Comparison of ENCODE assay signal across 8 mouse cellular contexts in the genomic region with DNA sequence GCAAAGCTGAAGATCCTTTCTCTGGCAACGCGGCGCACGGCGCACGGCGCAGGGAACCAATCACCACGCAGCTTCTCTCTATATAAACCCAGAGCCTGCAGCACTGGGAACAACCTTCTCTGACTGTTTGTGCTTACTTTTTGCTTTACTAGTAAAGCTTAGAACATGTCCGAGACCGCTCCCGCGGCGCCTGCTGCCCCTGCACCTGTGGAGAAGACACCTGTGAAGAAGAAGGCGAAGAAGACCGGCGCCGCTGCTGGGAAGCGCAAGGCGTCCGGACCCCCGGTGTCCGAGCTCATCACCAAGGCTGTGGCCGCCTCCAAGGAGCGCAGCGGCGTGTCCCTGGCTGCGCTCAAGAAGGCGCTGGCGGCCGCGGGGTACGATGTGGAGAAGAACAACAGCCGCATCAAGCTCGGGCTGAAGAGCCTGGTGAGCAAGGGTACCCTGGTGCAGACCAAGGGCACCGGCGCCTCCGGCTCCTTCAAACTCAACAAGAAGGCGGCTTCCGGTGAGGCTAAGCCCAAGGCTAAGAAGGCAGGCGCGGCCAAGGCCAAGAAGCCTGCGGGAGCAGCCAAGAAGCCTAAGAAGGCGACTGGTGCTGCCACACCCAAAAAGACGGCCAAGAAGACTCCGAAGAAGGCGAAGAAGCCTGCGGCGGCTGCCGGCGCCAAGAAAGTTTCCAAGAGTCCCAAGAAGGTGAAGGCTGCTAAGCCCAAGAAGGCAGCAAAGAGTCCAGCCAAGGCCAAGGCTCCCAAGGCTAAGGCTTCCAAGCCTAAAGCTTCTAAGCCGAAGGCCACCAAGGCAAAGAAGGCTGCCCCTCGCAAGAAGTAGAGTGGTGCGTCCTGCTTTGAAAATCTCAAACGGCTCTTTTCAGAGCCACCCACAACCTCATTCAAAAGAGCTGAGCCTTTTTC. TPM values are rescaled to one million over a fixed set of nuclear protein-coding genes. Genes with fewer than 3 reads are reported as not detected.
DNase-seq lines count a peak whose midpoint lies in the region; ATAC-seq and TF ChIP-seq lines count a peak whose summit lies in the region.

No protein-coding gene starts in this region.

- H3K9ac ChIP-seq in embryonic facial prominence, embryonic 14.5 days (ENCODE audit: low read depth, low read length), result peak overlapping the region; percentile 87
- H3K9ac ChIP-seq in heart, embryonic 11.5 days (ENCODE audit: low read depth, low read length), result peak overlapping the region; percentile 93
- peak overlapping the region; percentile 88 for H3K9ac ChIP-seq in kidney, postnatal 0 days (ENCODE audit: low read depth, low read length)
- H3K9ac ChIP-seq in liver, embryonic 14.5 days (replicated peaks), result peak overlapping the region; percentile 92
- H3K9ac ChIP-seq in stomach, embryonic 15.5 days, result peak overlapping the region; percentile 76

- 0% methylated on average over 49 of the region's 54 CpGs for WGBS in embryonic facial prominence, embryonic 14.5 days
- WGBS in heart, embryonic 11.5 days (ENCODE audit: insufficient replicate concordance), result under 1% methylated on average over 50 of the region's 54 CpGs
- under 1% methylated on average over 54 of the region's 54 CpGs for WGBS in kidney, postnatal 0 days
- under 1% methylated on average over 54 of the region's 54 CpGs for WGBS in liver, embryonic 14.5 days (ENCODE audit: insufficient replicate concordance)
- WGBS in stomach, embryonic 15.5 days, result under 1% methylated on average over 54 of the region's 54 CpGs

- peak overlapping the region; percentile 98 for H3K27ac ChIP-seq in embryonic facial prominence, embryonic 14.5 days (replicated peaks; ENCODE audit: low read depth, low read length)
- H3K27ac ChIP-seq in heart, embryonic 11.5 days (ENCODE audit: low read depth, low read length), result peak overlapping the region; percentile 98
- H3K27ac ChIP-seq in kidney, postnatal 0 days, result peak overlapping the region; percentile 98
- peak overlapping the region; percentile 95 for H3K27ac ChIP-seq in liver, embryonic 14.5 days
- peak overlapping the region; percentile 98 for H3K27ac ChIP-seq in stomach, embryonic 15.5 days

- DNase-seq in A20 (ENCODE audit: low read depth, low spot score), result peak; percentile 95
- peak; percentile 70 for DNase-seq in adrenal gland, postnatal 25 days
- peak; percentile 96 for DNase-seq in embryonic facial prominence, embryonic 14.5 days (ENCODE audit: low spot score)
- peak; percentile 94 for DNase-seq in kidney, postnatal 0 days (ENCODE audit: low spot score)
- DNase-seq in liver, embryonic 14.5 days (ENCODE audit: low read depth in 3 of 3, low spot score in 3 of 3), result peak; percentile 86 to 91 (median 87)
- DNase-seq in natural killer cell, adult 2 months (ENCODE audit: low spot score in 2 of 2), result peak; percentile 54 to 67

- H3K36me3 ChIP-seq in embryonic facial prominence, embryonic 14.5 days (ENCODE audit: control insufficient read depth, insufficient read depth, low read length), result no peaks in the 10 kb centered on the region
- no peaks in the 10 kb centered on the region for H3K36me3 ChIP-seq in heart, embryonic 11.5 days (ENCODE audit: control insufficient read depth, insufficient read depth, low read length)
- no peaks in the 10 kb centered on the region for H3K36me3 ChIP-seq in kidney, postnatal 0 days (ENCODE audit: insufficient read depth, low read length)
- H3K36me3 ChIP-seq in liver, embryonic 14.5 days (replicated peaks; ENCODE audit: control insufficient read depth, insufficient read depth, low read depth), result no peaks in the 10 kb centered on the region
- H3K36me3 ChIP-seq in stomach, embryonic 15.5 days, result no peaks in the 10 kb centered on the region

- TF ChIP-seq EP300 in liver, embryonic 14.5 days (IDR thresholded peaks at IDR 0.05; ENCODE audit: low read depth), result peak; percentile 79

- peak overlapping the region; percentile 97 for H3K4me2 ChIP-seq in embryonic facial prominence, embryonic 14.5 days (ENCODE audit: low read depth, low read length)
- peak overlapping the region; percentile 86 for H3K4me2 ChIP-seq in heart, embryonic 11.5 days
- peak overlapping the region; percentile 95 for H3K4me2 ChIP-seq in kidney, postnatal 0 days (ENCODE audit: low read length)
- H3K4me2 ChIP-seq in liver, embryonic 14.5 days (ENCODE audit: low read depth), result peak overlapping the region; percentile 79
- peak overlapping the region; percentile 89 for H3K4me2 ChIP-seq in stomach, embryonic 15.5 days

- peaks cover 14% of the 10 kb centered on the region; the same call in 1 of the 2 replicates for H3K4me1 ChIP-seq in embryonic facial prominence, embryonic 14.5 days (ENCODE audit: control insufficient read depth, insufficient read depth, low read length)
- peaks cover 7% of the 10 kb centered on the region; the same call in 1 of the 2 replicates for H3K4me1 ChIP-seq in heart, embryonic 11.5 days (ENCODE audit: control insufficient read depth, insufficient read depth, low read length)
- H3K4me1 ChIP-seq in kidney, postnatal 0 days (replicated peaks; ENCODE audit: insufficient read depth, low read length), result no peaks in the 10 kb centered on the region
- peaks cover 16 to 28% of the 10 kb centered on the region in 2 experiments for H3K4me1 ChIP-seq in liver, embryonic 14.5 days (replicated peaks; ENCODE audit: control insufficient read depth in 2 of 2, insufficient read depth in 2 of 2, low read length in 1 of 2)
- peaks cover 12% of the 10 kb centered on the region for H3K4me1 ChIP-seq in stomach, embryonic 15.5 days

- H3K9me3 ChIP-seq in embryonic facial prominence, embryonic 14.5 days (ENCODE audit: control insufficient read depth, low read length), result no peaks in the 10 kb centered on the region
- H3K9me3 ChIP-seq in heart, embryonic 11.5 days (replicated peaks; ENCODE audit: control insufficient read depth, low read length), result no peaks in the 10 kb centered on the region
- H3K9me3 ChIP-seq in kidney, postnatal 0 days (replicated peaks; ENCODE audit: low read length), result no peaks in the 10 kb centered on the region
- no peaks in the 10 kb centered on the region for H3K9me3 ChIP-seq in liver, embryonic 14.5 days (ENCODE audit: control insufficient read depth, low read length)
- H3K9me3 ChIP-seq in stomach, embryonic 15.5 days, result no peaks in the 10 kb centered on the region

- no peaks in the 10 kb centered on the region for H3K27me3 ChIP-seq in embryonic facial prominence, embryonic 14.5 days (replicated peaks; ENCODE audit: control insufficient read depth, insufficient read depth, low read length)
- no peaks in the 10 kb centered on the region for H3K27me3 ChIP-seq in heart, embryonic 11.5 days (ENCODE audit: control insufficient read depth, insufficient read depth, low read length)
- no peaks in the 10 kb centered on the region for H3K27me3 ChIP-seq in kidney, postnatal 0 days (ENCODE audit: insufficient read depth, low read length)
- H3K27me3 ChIP-seq in liver, embryonic 14.5 days (ENCODE audit: control insufficient read depth, insufficient read depth, low read length), result no peaks in the 10 kb centered on the region
- H3K27me3 ChIP-seq in stomach, embryonic 15.5 days (replicated peaks), result no peaks in the 10 kb centered on the region

- peak; percentile 89 for ATAC-seq in embryonic facial prominence, embryonic 14.5 days (ENCODE audit: low read depth)
- ATAC-seq in heart, embryonic 11.5 days (replicated peaks; ENCODE audit: insufficient number of reproducible peaks, low FRiP score, low TSS enrichment), result peak; percentile 80
- peak; percentile 86 for ATAC-seq in kidney, postnatal 0 days (replicated peaks; ENCODE audit: low FRiP score, low read depth)
- peak; percentile 72 for ATAC-seq in liver, embryonic 14.5 days (ENCODE audit: insufficient read depth)
- peak; percentile 84 for ATAC-seq in stomach, embryonic 15.5 days (ENCODE audit: insufficient read depth, low FRiP score, low read depth)

- peak overlapping the region; percentile 58 for H3K4me3 ChIP-seq in embryonic facial prominence, embryonic 14.5 days (ENCODE audit: low read depth, low read length)
- peak overlapping the region; percentile 60 for H3K4me3 ChIP-seq in heart, embryonic 11.5 days (ENCODE audit: low read depth, low read length)
- peak overlapping the region; percentile 44 for H3K4me3 ChIP-seq in kidney, postnatal 0 days (replicated peaks; ENCODE audit: low read depth, low read length)
- H3K4me3 ChIP-seq in liver, embryonic 14.5 days (ENCODE audit: insufficient read depth in 1 of 2, low read depth in 2 of 2, low read length in 2 of 2), result peak overlapping the region; percentile 63 to 83
- H3K4me3 ChIP-seq in stomach, embryonic 15.5 days (replicated peaks), result peak overlapping the region; percentile 56

- no peak for TF ChIP-seq CTCF in kidney, postnatal 0 days (IDR thresholded peaks at IDR 0.05; ENCODE audit: low read depth)
- TF ChIP-seq CTCF in liver, embryonic 14.5 days (IDR thresholded peaks at IDR 0.05; ENCODE audit: low read depth), result no peak

RNA-seq across cellular contexts. Expression of a gene that starts 2.1 kb away (rescaled TPM):
- total RNA-seq in adrenal gland, postnatal 25 days (2021), result 9.5 TPM in 2 replicates
- 0.60 TPM in 2 replicates for polyA plus RNA-seq in embryonic facial prominence, embryonic 14.5 days (2014; fragmentation: Nextera tagmentation; extraction: Ambion mirVana)
- polyA plus RNA-seq in heart, embryonic 11.5 days (2014; fragmentation: Nextera tagmentation; extraction: Ambion mirVana), result 0.15 and 0.27 TPM in 2 replicates
- polyA plus RNA-seq in kidney, postnatal 0 days (2015; fragmentation: Nextera tagmentation; extraction: Ambion mirVana), result 0.22 and 0.23 TPM in 2 replicates
- polyA plus RNA-seq in liver, embryonic 14.5 days (2012; rRNA removed), result 0.54 and 0.70 TPM in 2 replicates
- polyA plus RNA-seq in liver, embryonic 14.5 days (2014; fragmentation: Nextera tagmentation; extraction: Ambion mirVana), result 1.2 and 1.6 TPM in 2 replicates
- 0.89 and 0.98 TPM in 2 replicates for polyA plus RNA-seq in stomach, embryonic 15.5 days (2015; fragmentation: Nextera tagmentation; extraction: Ambion mirVana)

RNA-seq across cellular contexts. Expression of a gene that starts 3.7 kb away (rescaled TPM):
- total RNA-seq in adrenal gland, postnatal 25 days (2021), result 127 and 189 TPM in 2 replicates
- polyA plus RNA-seq in embryonic facial prominence, embryonic 14.5 days (2014; fragmentation: Nextera tagmentation; extraction: Ambion mirVana), result 0.84 and 0.88 TPM in 2 replicates
- polyA plus RNA-seq in heart, embryonic 11.5 days (2014; fragmentation: Nextera tagmentation; extraction: Ambion mirVana), result not detected in 2 replicates
- polyA plus RNA-seq in kidney, postnatal 0 days (2015; fragmentation: Nextera tagmentation; extraction: Ambion mirVana), result 0.58 TPM in 1 of 2 replicates, not detected in the other
- 4.9 and 17.8 TPM in 2 replicates for polyA plus RNA-seq in liver, embryonic 14.5 days (2012; rRNA removed)
- polyA plus RNA-seq in liver, embryonic 14.5 days (2014; fragmentation: Nextera tagmentation; extraction: Ambion mirVana), result 0.75 and 1.6 TPM in 2 replicates
- polyA plus RNA-seq in stomach, embryonic 15.5 days (2015; fragmentation: Nextera tagmentation; extraction: Ambion mirVana), result 1.7 and 2.0 TPM in 2 replicates

RNA-seq across cellular contexts. Expression of a gene that starts 7.0 kb away (rescaled TPM):
- total RNA-seq in adrenal gland, postnatal 25 days (2021), result 66.8 and 86.4 TPM in 2 replicates
- polyA plus RNA-seq in embryonic facial prominence, embryonic 14.5 days (2014; fragmentation: Nextera tagmentation; extraction: Ambion mirVana), result 4.4 and 6.1 TPM in 2 replicates
- polyA plus RNA-seq in heart, embryonic 11.5 days (2014; fragmentation: Nextera tagmentation; extraction: Ambion mirVana), result 2.6 and 3.0 TPM in 2 replicates
- polyA plus RNA-seq in kidney, postnatal 0 days (2015; fragmentation: Nextera tagmentation; extraction: Ambion mirVana), result 3.9 and 5.0 TPM in 2 replicates
- 25.4 and 53.3 TPM in 2 replicates for polyA plus RNA-seq in liver, embryonic 14.5 days (2012; rRNA removed)
- polyA plus RNA-seq in liver, embryonic 14.5 days (2014; fragmentation: Nextera tagmentation; extraction: Ambion mirVana), result 3.9 and 5.1 TPM in 2 replicates
- 6.7 TPM in 2 replicates for polyA plus RNA-seq in stomach, embryonic 15.5 days (2015; fragmentation: Nextera tagmentation; extraction: Ambion mirVana)

RNA-seq across cellular contexts. Expression of a gene that starts 11.3 kb away (rescaled TPM):
- 33.9 and 36.7 TPM in 2 replicates for total RNA-seq in adrenal gland, postnatal 25 days (2021)
- polyA plus RNA-seq in embryonic facial prominence, embryonic 14.5 days (2014; fragmentation: Nextera tagmentation; extraction: Ambion mirVana), result 0.71 and 1.0 TPM in 2 replicates
- 0.19 TPM in 1 of 2 replicates, not detected in the other for polyA plus RNA-seq in heart, embryonic 11.5 days (2014; fragmentation: Nextera tagmentation; extraction: Ambion mirVana)
- polyA plus RNA-seq in kidney, postnatal 0 days (2015; fragmentation: Nextera tagmentation; extraction: Ambion mirVana), result 0.71 and 0.83 TPM in 2 replicates
- polyA plus RNA-seq in liver, embryonic 14.5 days (2012; rRNA removed), result 5.1 and 13.6 TPM in 2 replicates
- polyA plus RNA-seq in liver, embryonic 14.5 days (2014; fragmentation: Nextera tagmentation; extraction: Ambion mirVana), result 1.00 and 1.1 TPM in 2 replicates
- polyA plus RNA-seq in stomach, embryonic 15.5 days (2015; fragmentation: Nextera tagmentation; extraction: Ambion mirVana), result 0.83 and 0.94 TPM in 2 replicates

RNA-seq across cellular contexts. Expression of a gene that starts 12.0 kb away (rescaled TPM):
- total RNA-seq in adrenal gland, postnatal 25 days (2021), result 6.6 and 6.8 TPM in 2 replicates
- polyA plus RNA-seq in embryonic facial prominence, embryonic 14.5 days (2014; fragmentation: Nextera tagmentation; extraction: Ambion mirVana), result 0.76 and 0.77 TPM in 2 replicates
- 0.43 and 0.66 TPM in 2 replicates for polyA plus RNA-seq in heart, embryonic 11.5 days (2014; fragmentation: Nextera tagmentation; extraction: Ambion mirVana)
- 0.37 and 0.43 TPM in 2 replicates for polyA plus RNA-seq in kidney, postnatal 0 days (2015; fragmentation: Nextera tagmentation; extraction: Ambion mirVana)
- 6.7 and 8.7 TPM in 2 replicates for polyA plus RNA-seq in liver, embryonic 14.5 days (2012; rRNA removed)
- polyA plus RNA-seq in liver, embryonic 14.5 days (2014; fragmentation: Nextera tagmentation; extraction: Ambion mirVana), result 1.2 and 1.4 TPM in 2 replicates
- polyA plus RNA-seq in stomach, embryonic 15.5 days (2015; fragmentation: Nextera tagmentation; extraction: Ambion mirVana), result 1.0 and 1.5 TPM in 2 replicates

Comparison
In these comparisons a context has a peak if more than half of its experiments do, and no peak if none do; other contexts are left out.
1. Peak in every context shown above with its lines: DNase-seq, ATAC-seq, H3K4me3 ChIP-seq and H3K27ac ChIP-seq.